Mouse (Mus musculus) intestine, embryonic 16.5 days (tissue): Measurements from ENCODE around the gene Kdm5b. TPM values are rescaled to one million over a fixed set of nuclear protein-coding genes. Genes with fewer than 3 reads are reported as not detected.

ENCODE experiments used
- ATAC-seq: fragments of 200-750 bp; cut with Nextera tagmentation; 2 replicates; pipeline ENCODE4 v1.8.0; 2017; ENCODE audit warnings: moderate TSS enrichment, moderate library complexity
- H3K27ac ChIP-seq: fragments of 300-500 bp; sonication (generic); 2 replicates; pipeline ENCODE4 v1.5.1; 2014; ENCODE audit warnings: mild to moderate bottlenecking, low read length
- H3K27me3 ChIP-seq: fragments of 300-500 bp; sonication (generic); replicated peaks from 2 replicates; pipeline ENCODE4 v1.6.1; 2014; ENCODE audit warnings: low read length, control low read depth, mixed read lengths; ENCODE audit not compliant: control insufficient read depth, insufficient read depth
- H3K36me3 ChIP-seq: fragments of 300-500 bp; sonication (generic); 2 replicates; pipeline ENCODE4 v1.6.1; 2014; ENCODE audit warnings: low read length, control low read depth; ENCODE audit not compliant: control insufficient read depth, insufficient read depth
- H3K4me1 ChIP-seq: fragments of 300-500 bp; sonication (generic); 2 replicates; pipeline ENCODE4 v1.6.1; 2014; ENCODE audit warnings: low read length, control low read depth, mixed read lengths; ENCODE audit not compliant: control insufficient read depth, insufficient read depth
- H3K4me2 ChIP-seq: fragments of 300-500 bp; sonication (generic); 2 replicates; pipeline ENCODE4 v1.6.1; 2014; ENCODE audit warnings: low read depth, low read length, control low read depth
- H3K4me3 ChIP-seq: fragments of 300-500 bp; sonication (generic); 2 replicates; pipeline ENCODE4 v1.5.1; 2014; ENCODE audit warnings: mild to moderate bottlenecking, low read length
- H3K9ac ChIP-seq: fragments of 300-500 bp; sonication (generic); 2 replicates; pipeline ENCODE4 v1.6.1; 2014; ENCODE audit warnings: low read depth, low read length
- H3K9me3 ChIP-seq: fragments of 300-500 bp; sonication (generic); 2 replicates; pipeline ENCODE4 v1.6.1; 2016; ENCODE audit warnings: low read length, control low read depth; ENCODE audit not compliant: control insufficient read depth
- WGBS: fragments of 180-500 bp; shearing (Covaris S2); extraction: QIAGEN DNeasy Blood & Tissue Kit; methylation state at CpG from one replicate; pipeline ENCODE4 v1.1.7; 2014; 5-methylcytosine and 5-hydroxymethylcytosine counted together
- polyA plus RNA-seq: library from polyadenylated mRNA; unstranded; fragments of >200 nt; fragmentation: Nextera tagmentation; extraction: Ambion mirVana; gene quantifications from 2 replicates; pipeline ENCODE4 v1.2.1, GENCODE M21; 2015

Gene Kdm5b
- polyA plus RNA-seq, 1 experiment from 2014 or later = 26.3 TPM

DNA sequence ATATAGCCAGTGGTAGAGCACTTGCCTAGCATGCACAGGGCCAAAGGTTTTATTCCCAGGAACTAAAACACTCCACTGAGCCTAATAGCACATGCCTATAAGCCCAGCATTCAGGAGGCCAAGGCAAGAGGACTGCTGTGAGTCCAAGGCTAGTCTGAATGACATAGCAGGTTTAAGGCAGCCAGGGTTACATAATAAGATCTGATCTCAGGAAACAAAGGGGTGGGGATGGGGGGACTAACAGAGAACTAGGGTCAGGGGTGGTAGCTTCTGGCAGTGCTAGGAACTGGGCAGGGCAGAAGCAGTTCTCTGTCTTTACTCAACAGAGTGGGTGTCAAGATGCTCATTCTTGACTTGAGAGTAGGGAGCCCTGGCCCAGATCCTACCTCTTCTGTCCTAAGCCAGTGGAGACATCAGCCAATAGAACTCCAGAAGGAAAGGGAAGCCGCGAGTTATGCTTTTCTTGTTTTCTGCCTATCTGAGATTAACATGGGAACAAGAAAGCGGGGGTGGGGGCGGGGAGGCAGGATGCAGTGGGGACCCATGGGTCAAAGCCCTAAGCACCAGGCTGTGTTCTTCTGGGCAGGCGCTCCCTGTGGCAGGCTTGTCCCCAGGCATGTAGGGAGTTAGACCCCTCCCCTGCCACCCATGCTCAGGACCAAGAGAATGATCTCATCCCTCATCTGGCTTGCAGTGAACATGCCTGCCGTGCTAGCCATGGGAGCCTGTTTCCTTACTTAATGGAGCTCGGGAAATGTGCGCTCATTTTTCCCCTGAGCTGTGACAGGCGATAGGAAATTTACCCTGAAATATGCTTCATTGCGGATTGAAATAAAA is 111.5 kb downstream of the Kdm5b start:
- H3K36me3 ChIP-seq = no peaks in the 10 kb centered on the region
- 57% methylated on average over 10 of the region's 10 CpGs for WGBS
- 0 out of 2 replicates have a peak, but pooled peaks cover 2% of the 10 kb centered on the region for H3K4me1 ChIP-seq
- ATAC-seq = no peak
- H3K27me3 ChIP-seq = no peaks in the 10 kb centered on the region
- H3K27ac ChIP-seq = no peak overlapping the region
- no peak overlapping the region for H3K9ac ChIP-seq
- H3K4me2 ChIP-seq = no peak overlapping the region
- no peaks in the 10 kb centered on the region for H3K9me3 ChIP-seq
- no peak overlapping the region for H3K4me3 ChIP-seq

- Histone ChIP-seq H3K9ac (no peak overlapping the region), H3K36me3 (no peaks in the 10 kb centered on the region), H3K4me2 (no peak overlapping the region), H3K27me3 (no peaks in the 10 kb centered on the region), H3K9me3 (no peaks in the 10 kb centered on the region), H3K27ac (no peak overlapping the region), H3K4me1 (no peaks in the 10 kb centered on the region), H3K4me3 (no peak overlapping the region)
- WGBS = 14% methylated on average over 1 of the region's 1 CpGs
- ATAC-seq = no peak
These were observed 114.3 kb downstream of the Kdm5b start for GRCm38 (mm10) chr1:134674312-134674711.

GRCm38 (mm10) chr1:134679445-134679844 is 119.5 kb downstream of the Kdm5b start:
- 71% methylated on average over 4 of the region's 4 CpGs for WGBS
- no peak overlapping the region for H3K27ac ChIP-seq
- no peak overlapping the region for H3K4me2 ChIP-seq
- no peak overlapping the region for H3K4me3 ChIP-seq
- no peaks in the 10 kb centered on the region for H3K36me3 ChIP-seq
- no peak for ATAC-seq
- no peaks in the 10 kb centered on the region for H3K27me3 ChIP-seq
- H3K9ac ChIP-seq = no peak overlapping the region
- H3K4me1 ChIP-seq = no peaks in the 10 kb centered on the region
- no peaks in the 10 kb centered on the region for H3K9me3 ChIP-seq

- WGBS = 19% methylated on average over 6 of the region's 6 CpGs
- H3K9ac ChIP-seq = no peak overlapping the region
- H3K4me1 ChIP-seq = no peaks in the 10 kb centered on the region
- no peak overlapping the region for H3K4me2 ChIP-seq
- H3K27ac ChIP-seq = no peak overlapping the region
- H3K9me3 ChIP-seq = no peaks in the 10 kb centered on the region
- no peaks in the 10 kb centered on the region for H3K36me3 ChIP-seq
- ATAC-seq = no peak
- no peak overlapping the region for H3K4me3 ChIP-seq
- H3K27me3 ChIP-seq = no peaks in the 10 kb centered on the region
These were observed 120.6 kb downstream of the Kdm5b start for GRCm38 (mm10) chr1:134680617-134681016.

GRCm38 (mm10) chr1:134682460-134682859 is 122.5 kb downstream of the Kdm5b start:
- no peaks in the 10 kb centered on the region for H3K27me3 ChIP-seq
- H3K9me3 ChIP-seq = no peaks in the 10 kb centered on the region
- ATAC-seq = no peak
- no peak overlapping the region for H3K9ac ChIP-seq
- no peak overlapping the region for H3K4me3 ChIP-seq
- no peaks in the 10 kb centered on the region for H3K4me1 ChIP-seq
- 45% methylated on average over 9 of the region's 9 CpGs for WGBS
- H3K27ac ChIP-seq = no peak overlapping the region
- H3K36me3 ChIP-seq = no peaks in the 10 kb centered on the region
- H3K4me2 ChIP-seq = no peak overlapping the region

Other genes with a start within 250 kb of the Kdm5b start
- 4.6 and 4.7 TPM in 2 replicates for gene Ppfia4, start 227.2 kb upstream of the Kdm5b start, polyA plus RNA-seq
- 84.9 and 88.6 TPM in 2 replicates for gene Tmem183a, start 198.2 kb upstream of the Kdm5b start, polyA plus RNA-seq
- gene 4933406M09Rik, start 174.2 kb upstream of the Kdm5b start, polyA plus RNA-seq = 0.07 TPM in 1 of 2 replicates, not detected in the other
- gene Cyb5r1, start 154.6 kb upstream of the Kdm5b start, polyA plus RNA-seq = 32.3 and 38.6 TPM in 2 replicates
- 78.7 and 82.8 TPM in 2 replicates for gene Adipor1, start 144.8 kb upstream of the Kdm5b start, polyA plus RNA-seq
- gene Klhl12, start 104.6 kb upstream of the Kdm5b start, polyA plus RNA-seq = 19.0 and 20.5 TPM in 2 replicates
- gene Rabif, start 65.5 kb upstream of the Kdm5b start, polyA plus RNA-seq = 37.6 and 41.2 TPM in 2 replicates
- gene Mgat4e, start 10.5 kb upstream of the Kdm5b start, polyA plus RNA-seq = not detected in 2 replicates
- gene Syt2, start 86.5 kb downstream of the Kdm5b start, polyA plus RNA-seq = 1.1 and 1.4 TPM in 2 replicates